Mouse (Mus musculus): ENCODE measurements around the gene Neurog2. TPM values are rescaled to one million over a fixed set of nuclear protein-coding genes. Genes with fewer than 3 reads are reported as not detected.

Gene Neurog2
- polyA plus RNA-seq, 1 experiment: not detected

- DNase-seq (ENCODE audit: low read depth in 1 of 2, low spot score in 2 of 2): no peak
- no peak overlapping the region for H3K4me3 ChIP-seq (ENCODE audit: extremely low read depth, insufficient read depth, insufficient read length)
- H3K27me3 ChIP-seq (ENCODE audit: control insufficient read depth, insufficient read depth, low read length): peaks cover 9% of the 10 kb centered on the region
- 74% methylated on average over 18 of the region's 18 CpGs for WGBS
- H3K4me1 ChIP-seq (ENCODE audit: control insufficient read depth, insufficient read depth, insufficient read length): no peaks in the 10 kb centered on the region
- no peak overlapping the region for H3K27ac ChIP-seq (ENCODE audit: insufficient read depth, low read length)
- TF ChIP-seq CTCF (IDR thresholded peaks at IDR 0.05; ENCODE audit: extremely low read depth, insufficient read depth, insufficient read length, insufficient replicate concordance): no peak
- TF ChIP-seq POLR2A (IDR thresholded peaks at IDR 0.05; ENCODE audit: low read depth, low read length): no peak
- no peaks in the 10 kb centered on the region for H3K36me3 ChIP-seq (ENCODE audit: control insufficient read depth, insufficient read depth, low read length)
Observed at GRCm38 (mm10) chr3:127646156-127646825, 13.4 kb downstream of the Neurog2 start.

GRCm38 (mm10) chr3:127651742-127652653, 19.1 kb downstream of the Neurog2 start:
- Histone ChIP-seq H3K36me3 (ENCODE audit: control insufficient read depth, insufficient read depth, low read length) (no peaks in the 10 kb centered on the region), H3K27me3 (ENCODE audit: control insufficient read depth, insufficient read depth, low read length) (no peaks in the 10 kb centered on the region), H3K27ac (ENCODE audit: insufficient read depth, low read length) (no peak overlapping the region), H3K4me1 (ENCODE audit: control insufficient read depth, insufficient read depth, insufficient read length) (no peaks in the 10 kb centered on the region), H3K4me3 (ENCODE audit: extremely low read depth, insufficient read depth, insufficient read length) (no peak overlapping the region)
- DNase-seq (ENCODE audit: low read depth in 1 of 2, low spot score in 2 of 2): no peak
- no peak for TF ChIP-seq CTCF (IDR thresholded peaks at IDR 0.05; ENCODE audit: extremely low read depth, insufficient read depth, insufficient read length, insufficient replicate concordance)
- TF ChIP-seq POLR2A (IDR thresholded peaks at IDR 0.05; ENCODE audit: low read depth, low read length): no peak
- WGBS: 67% methylated on average over 7 of the region's 7 CpGs

- TF ChIP-seq CTCF (IDR thresholded peaks at IDR 0.05; ENCODE audit: extremely low read depth, insufficient read depth, insufficient read length, insufficient replicate concordance): no peak
- DNase-seq (ENCODE audit: low read depth in 1 of 2, low spot score in 2 of 2): no peak
- Histone ChIP-seq H3K27me3 (ENCODE audit: control insufficient read depth, insufficient read depth, low read length) (no peaks in the 10 kb centered on the region), H3K27ac (ENCODE audit: insufficient read depth, low read length) (no peak overlapping the region), H3K36me3 (ENCODE audit: control insufficient read depth, insufficient read depth, low read length) (no peaks in the 10 kb centered on the region), H3K4me3 (ENCODE audit: extremely low read depth, insufficient read depth, insufficient read length) (no peak overlapping the region), H3K4me1 (ENCODE audit: control insufficient read depth, insufficient read depth, insufficient read length) (no peaks in the 10 kb centered on the region)
- WGBS: 84% methylated on average over 7 of the region's 7 CpGs
Observed at GRCm38 (mm10) chr3:127660712-127661111, 27.8 kb downstream of the Neurog2 start.

GRCm38 (mm10) chr3:127661646-127662531, 29.0 kb downstream of the Neurog2 start:
- DNase-seq (ENCODE audit: low read depth in 1 of 2, low spot score in 2 of 2): no peak
- Histone ChIP-seq H3K36me3 (ENCODE audit: control insufficient read depth, insufficient read depth, low read length) (no peaks in the 10 kb centered on the region), H3K27me3 (ENCODE audit: control insufficient read depth, insufficient read depth, low read length) (no peaks in the 10 kb centered on the region), H3K4me3 (ENCODE audit: extremely low read depth, insufficient read depth, insufficient read length) (no peak overlapping the region), H3K27ac (ENCODE audit: insufficient read depth, low read length) (no peak overlapping the region), H3K4me1 (ENCODE audit: control insufficient read depth, insufficient read depth, insufficient read length) (no peaks in the 10 kb centered on the region)
- 86% methylated on average over 22 of the region's 22 CpGs for WGBS
- TF ChIP-seq POLR2A (IDR thresholded peaks at IDR 0.05; ENCODE audit: low read depth, low read length) (no peak), CTCF (IDR thresholded peaks at IDR 0.05; ENCODE audit: extremely low read depth, insufficient read depth, insufficient read length, insufficient replicate concordance) (no peak)

- H3K27me3 ChIP-seq (ENCODE audit: control insufficient read depth, insufficient read depth, low read length): no peaks in the 10 kb centered on the region
- H3K27ac ChIP-seq (ENCODE audit: insufficient read depth, low read length): no peak overlapping the region
- TF ChIP-seq POLR2A (IDR thresholded peaks at IDR 0.05; ENCODE audit: low read depth, low read length) (no peak), CTCF (IDR thresholded peaks at IDR 0.05; ENCODE audit: extremely low read depth, insufficient read depth, insufficient read length, insufficient replicate concordance) (no peak)
- H3K4me1 ChIP-seq (ENCODE audit: control insufficient read depth, insufficient read depth, insufficient read length): no peaks in the 10 kb centered on the region
- no peak for DNase-seq (ENCODE audit: low read depth in 1 of 2, low spot score in 2 of 2)
- no peaks in the 10 kb centered on the region for H3K36me3 ChIP-seq (ENCODE audit: control insufficient read depth, insufficient read depth, low read length)
- no peak overlapping the region for H3K4me3 ChIP-seq (ENCODE audit: extremely low read depth, insufficient read depth, insufficient read length)
- WGBS: 91% methylated on average over 15 of the region's 15 CpGs
Observed at GRCm38 (mm10) chr3:127679703-127680102, 46.8 kb downstream of the Neurog2 start.

Other genes with a start within 250 kb of the Neurog2 start
- 2.1 and 2.5 TPM in 2 replicates for gene Ank2, start 133.8 kb upstream of the Neurog2 start, polyA plus RNA-seq (2012; rRNA removed)
- gene Larp7, start 79.8 kb upstream of the Neurog2 start, polyA plus RNA-seq (2012; rRNA removed): 0.95 and 1.1 TPM in 2 replicates
- 0.56 and 0.72 TPM in 2 replicates for gene Zgrf1, start 79.6 kb upstream of the Neurog2 start, polyA plus RNA-seq (2012; rRNA removed)
- gene Alpk1, start 147.4 kb downstream of the Neurog2 start, polyA plus RNA-seq (2012; rRNA removed): 1.5 and 1.6 TPM in 2 replicates
- gene Tifa, start 156.7 kb downstream of the Neurog2 start, polyA plus RNA-seq (2012; rRNA removed): 9.3 and 14.3 TPM in 2 replicates
- 14.8 and 15.6 TPM in 2 replicates for gene Ap1ar, start 204.4 kb downstream of the Neurog2 start, polyA plus RNA-seq (2012; rRNA removed)

Data from spleen, adult 2 months (tissue).